Mouse (Mus musculus) adrenal gland, postnatal 4 days (tissue): Measurements from ENCODE around the gene Syndig1. TPM values are rescaled to one million over a fixed set of nuclear protein-coding genes. Genes with fewer than 3 reads are reported as not detected.

ENCODE experiments used
- DNase-seq, 2 experiments: peaks; one replicate each; pipeline ENCODE4 v3.0.0; 2021 to 2022; ENCODE audit warnings: low spot score in 2 of 2, mixed read lengths in 2 of 2
- long read RNA-seq, 2 experiments: library from polyadenylated mRNA; stranded (forward); transcript quantifications; one replicate each; pipeline ENCODE4 v2.0.0; 2021
- total RNA-seq, 2 experiments: library from RNA; stranded (reverse); gene quantifications; 2 replicates each; pipeline ENCODE4 v1.2.3; 2021

Gene Syndig1
- total RNA-seq = 1 to 10 TPM; 2.9 to 3.5 TPM
- long read RNA-seq, experiment 1, partial matches to known transcripts = 0 of 2 reads
- long read RNA-seq, experiment 1, other reads (novel, unspliced or antisense) = 1 of 2 reads
- long read RNA-seq, experiment 2, partial matches to known transcripts = 1 of 4 reads
- long read RNA-seq, experiment 2, other reads (novel, unspliced or antisense) = 1 of 4 reads

GRCm38 (mm10) chr2:149828911-149829310 lies at the start of gene Syndig1:
Gene Syndig1, plus strand, starts transcription at chr2:149829211.
- no peak for DNase-seq

DNA sequence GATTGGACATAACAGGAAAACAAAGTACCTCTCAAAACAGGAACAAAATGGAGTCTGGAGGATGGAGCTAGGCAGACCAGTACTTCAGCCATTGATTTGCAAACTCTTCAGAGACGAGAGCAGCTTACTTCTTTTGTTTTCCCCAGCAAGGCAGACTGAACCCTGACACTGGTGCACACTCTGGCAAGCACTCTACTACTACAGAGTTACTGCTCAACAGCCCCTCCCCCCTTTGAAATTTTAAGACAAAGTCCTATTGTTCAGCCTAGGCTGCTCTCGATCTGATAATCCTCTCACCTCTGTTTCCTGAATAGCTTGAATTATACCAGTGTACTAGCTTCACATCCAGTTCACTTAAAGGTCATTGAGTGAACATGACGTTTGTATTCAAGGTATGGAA lies 30.4 kb upstream of the Syndig1 start:
- DNase-seq = no peak

GRCm38 (mm10) chr2:149804599-149805140 lies 24.3 kb upstream of the Syndig1 start:
- no peak for DNase-seq

DNA sequence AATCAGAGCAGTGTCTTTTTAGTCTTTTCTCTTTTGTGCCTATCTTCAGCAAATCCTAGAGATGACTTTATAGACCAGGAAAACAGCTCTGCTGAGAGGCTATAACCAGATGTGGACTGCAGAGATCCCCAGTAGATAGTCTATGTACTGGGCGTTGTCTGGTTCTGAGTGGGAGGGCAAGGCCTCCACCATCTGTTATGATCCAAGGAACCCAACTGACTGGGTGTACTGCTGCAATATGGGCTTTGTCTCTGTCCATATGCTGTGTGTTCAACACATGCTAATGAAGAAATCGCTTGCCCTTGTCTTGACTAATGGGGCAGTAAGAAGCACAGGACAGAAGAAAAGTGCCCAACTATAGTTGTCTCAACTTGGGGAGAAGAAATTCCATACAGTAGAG lies 23.8 kb upstream of the Syndig1 start:
- no peak for DNase-seq

DNA sequence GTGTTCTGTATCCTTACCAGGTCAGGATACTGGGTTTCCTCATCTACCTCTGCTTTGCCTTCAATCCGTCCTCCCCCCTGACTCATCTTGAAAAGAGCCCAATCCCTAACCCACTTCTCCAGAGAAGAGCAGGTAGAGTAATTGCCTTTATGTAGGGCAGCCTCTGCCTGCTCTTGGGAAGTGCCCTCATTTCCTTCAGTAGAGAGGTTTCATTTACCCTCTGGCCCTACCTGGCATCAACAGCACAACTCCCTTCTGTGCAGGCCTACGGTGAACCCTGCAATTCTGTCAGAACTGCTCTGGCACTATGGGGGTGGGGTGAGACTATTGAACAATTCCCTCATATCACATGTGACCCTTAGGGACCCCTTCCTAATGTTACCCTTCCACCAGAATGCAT lies 16.1 kb upstream of the Syndig1 start:
- DNase-seq = no peak

GRCm38 (mm10) chr2:149818395-149818794 lies 10.6 kb upstream of the Syndig1 start:
- DNase-seq = no peak

DNA sequence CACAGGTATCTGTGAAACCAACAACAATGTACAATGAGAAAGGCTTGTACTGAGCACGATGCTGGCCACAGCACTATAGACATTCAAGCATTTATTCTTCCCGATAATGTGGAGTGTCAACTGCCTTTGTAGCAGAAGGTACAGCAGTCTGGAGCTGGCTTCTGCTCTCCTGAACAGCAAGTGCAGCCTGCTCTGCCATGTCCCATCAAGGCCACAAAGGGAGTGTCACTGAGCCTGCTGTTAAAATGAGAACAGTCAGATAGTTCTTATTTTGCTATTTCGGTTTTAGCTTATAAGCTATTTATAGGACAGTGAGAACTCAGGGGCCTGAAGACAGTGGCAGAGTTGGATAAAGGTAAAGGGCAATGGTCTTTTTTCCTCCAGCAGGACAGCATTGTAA lies 9.3 kb upstream of the Syndig1 start:
- DNase-seq = no peak

DNA sequence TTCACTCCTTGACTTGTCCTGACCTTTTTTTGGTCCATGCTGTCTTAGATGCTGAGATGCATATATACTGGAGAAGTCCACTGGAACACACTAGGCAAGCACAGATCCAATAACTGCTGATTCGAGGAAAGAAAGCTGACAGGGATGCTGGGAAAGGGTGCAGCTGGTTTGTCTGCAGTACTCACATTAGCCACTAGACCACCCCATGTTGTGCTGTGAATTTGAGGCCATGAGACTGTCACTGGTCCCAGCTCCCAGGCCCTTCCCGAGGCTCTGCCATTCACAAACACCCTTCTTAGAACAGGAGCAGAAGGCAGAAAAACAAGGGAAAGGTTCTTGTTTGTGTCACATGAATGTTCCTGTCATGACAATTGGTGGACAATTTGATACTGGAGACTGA lies 8.8 kb upstream of the Syndig1 start:
- DNase-seq = no peak

GRCm38 (mm10) chr2:149829955-149830535 lies 1.0 kb downstream of the Syndig1 start:
- no peak for DNase-seq

DNA sequence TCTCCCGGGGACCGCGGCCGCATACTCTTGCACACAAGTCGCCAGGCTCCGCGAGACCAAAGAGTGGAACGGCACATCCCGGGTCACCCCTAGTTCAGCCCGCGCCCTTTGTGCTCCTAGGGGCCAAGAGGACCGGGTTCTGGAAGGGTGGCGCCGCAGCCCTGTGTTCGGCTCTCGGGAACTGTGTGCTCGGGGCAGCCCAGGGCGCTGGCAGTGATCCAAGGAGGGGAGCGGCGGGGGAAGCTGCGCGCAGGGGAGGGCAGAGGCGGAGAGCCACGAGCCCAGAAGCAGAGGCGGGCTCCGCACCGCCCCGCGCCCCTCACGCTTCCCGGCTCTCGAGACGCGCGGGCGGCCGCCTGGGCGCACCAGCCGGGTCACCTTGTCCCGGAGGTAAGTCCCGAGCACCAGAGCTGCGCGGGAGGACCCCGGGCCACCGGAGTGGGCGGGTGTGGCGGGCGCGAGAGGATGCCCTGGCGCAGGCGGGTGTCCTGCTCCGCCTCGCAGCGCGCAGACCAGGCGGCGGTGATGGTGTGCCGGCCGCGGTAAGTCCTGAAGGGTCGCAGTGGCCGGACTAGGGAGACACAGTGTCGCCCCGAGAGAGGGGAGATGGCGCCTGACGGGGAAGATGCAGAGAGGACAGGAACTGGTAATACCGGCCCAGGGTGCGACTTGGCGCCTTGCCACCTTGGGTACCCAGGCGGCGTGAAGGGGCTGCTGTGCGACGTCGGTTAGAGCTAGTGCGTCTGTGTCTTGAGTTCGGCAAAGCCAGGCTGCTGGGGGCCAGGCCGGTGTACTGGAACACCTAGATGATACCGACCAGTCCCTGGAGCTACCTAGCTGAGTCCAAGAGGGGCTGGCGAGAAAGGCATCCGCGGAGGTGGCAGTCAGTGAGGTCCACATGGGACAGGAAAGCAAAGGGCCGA lies 1.8 kb downstream of the Syndig1 start, which contains the start of gene C530025M09Rik:
Gene C530025M09Rik (minus strand): TSS at position 678 of the 923 bp plus-strand sequence.
- DNase-seq = peak; percentile 6 to 14

GRCm38 (mm10) chr2:149831459-149832245 lies 2.6 kb downstream of the Syndig1 start:
- no peak for DNase-seq

DNA sequence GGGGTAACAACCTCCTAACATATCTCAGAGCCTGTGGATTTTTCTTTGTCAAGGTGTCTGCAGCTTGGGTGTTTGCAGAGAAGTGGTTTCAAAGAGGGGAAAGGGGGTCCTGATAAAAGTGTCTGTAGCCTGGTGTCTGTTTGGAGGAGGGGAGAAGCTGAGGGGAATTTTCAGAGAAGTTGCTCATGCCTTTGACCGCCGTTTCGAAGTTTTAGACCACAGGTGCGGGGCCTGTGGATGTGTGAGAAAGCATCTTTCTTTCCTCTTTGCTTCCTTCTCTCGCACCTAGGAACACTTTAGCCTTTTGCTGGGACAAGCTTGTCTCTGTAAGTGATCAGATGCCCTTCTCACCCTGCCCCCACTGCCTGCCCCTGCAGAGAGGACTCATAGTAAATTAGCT lies 3.3 kb downstream of the Syndig1 start:
- DNase-seq = no peak

- DNase-seq = no peak
Observed at GRCm38 (mm10) chr2:149835091-149835490, 6.1 kb downstream of the Syndig1 start.

DNA sequence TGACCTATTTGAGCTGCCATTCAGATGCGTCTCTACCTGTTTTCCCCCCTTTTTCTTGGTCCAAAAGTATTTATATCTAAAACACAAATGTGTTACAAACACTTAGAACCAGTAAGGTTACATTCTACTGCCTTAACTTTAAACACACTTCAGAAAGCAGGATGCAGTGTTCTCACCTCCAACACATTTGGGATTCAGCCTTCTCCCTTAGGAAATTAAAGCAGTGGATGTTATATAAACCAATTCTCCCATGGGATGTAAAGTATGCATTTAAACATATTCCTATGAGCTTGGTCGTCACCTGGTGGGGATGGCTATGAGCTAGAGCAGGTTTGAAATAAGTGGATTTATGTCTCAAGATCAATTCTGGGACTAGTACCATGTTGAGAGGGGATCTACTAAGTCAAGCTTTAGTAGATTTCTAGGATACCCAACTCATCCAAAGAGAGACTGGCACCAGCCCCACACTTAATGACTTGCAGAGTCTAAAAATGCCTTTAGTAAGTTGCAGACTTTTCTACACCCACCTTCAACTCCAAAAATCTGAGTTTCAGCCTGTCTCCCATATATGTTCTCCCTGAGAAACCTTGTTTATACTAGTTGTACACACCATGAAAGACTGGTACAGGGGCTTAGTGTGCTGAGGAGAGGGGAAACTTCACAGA lies 7.6 kb downstream of the Syndig1 start:
- no peak for DNase-seq

- no peak for DNase-seq
Observed at GRCm38 (mm10) chr2:149839666-149840065, 10.7 kb downstream of the Syndig1 start.

- DNase-seq = no peak
Observed at GRCm38 (mm10) chr2:149844575-149844974, 15.6 kb downstream of the Syndig1 start.

- DNase-seq = no peak
Observed at GRCm38 (mm10) chr2:149848778-149849177, 19.8 kb downstream of the Syndig1 start.

- no peak for DNase-seq
Observed at GRCm38 (mm10) chr2:149861002-149861401, 32.0 kb downstream of the Syndig1 start.

DNA sequence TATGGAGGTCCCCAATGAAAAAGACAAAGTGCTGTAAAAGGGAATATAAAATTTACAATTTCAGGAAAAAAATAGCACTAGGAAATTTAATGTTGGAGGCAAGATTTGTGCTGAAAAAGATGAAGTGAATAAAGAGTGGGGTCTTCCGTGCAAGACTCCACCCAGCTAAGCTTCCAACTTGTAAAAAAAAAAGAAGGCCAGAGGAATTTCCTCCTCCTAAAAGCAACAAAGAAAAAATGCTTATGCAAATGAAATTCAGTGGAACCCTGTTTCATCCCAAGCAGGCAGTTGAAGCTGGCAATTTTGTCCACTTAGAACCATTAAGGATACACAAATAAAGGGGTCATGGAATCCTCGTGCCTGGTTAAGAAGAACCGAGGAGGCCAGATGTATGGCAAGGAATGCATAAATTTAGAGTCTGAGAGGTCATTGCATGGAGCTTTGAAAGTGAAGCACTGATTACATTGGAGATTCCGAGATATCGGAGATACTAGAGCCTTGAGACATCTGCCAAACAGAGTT lies 37.0 kb downstream of the Syndig1 start:
- no peak for DNase-seq

DNA sequence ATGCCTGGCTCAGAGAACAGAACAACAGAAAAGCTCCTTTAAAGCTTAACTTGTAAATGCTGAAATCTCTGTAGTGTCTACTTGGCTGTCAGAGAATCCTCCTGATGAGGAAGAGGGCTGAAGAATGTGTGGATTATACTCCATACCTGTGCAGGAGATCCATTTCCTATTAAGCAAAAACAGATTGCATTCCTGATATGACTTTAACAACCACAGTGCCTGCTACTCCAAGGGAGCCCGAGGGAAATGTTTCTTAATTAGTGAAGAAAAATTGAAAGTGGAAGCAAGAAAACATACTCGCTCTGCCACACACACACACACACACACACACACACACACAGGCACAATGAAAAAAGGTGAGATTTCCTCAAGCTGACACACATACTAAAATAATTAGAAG lies 41.5 kb downstream of the Syndig1 start:
- DNase-seq = no peak
